Mouse (Mus musculus) kidney, adult 2 months (tissue): ENCODE results near the gene Otop2.

Experiments
- CTCF ChIP-seq: fragments of 200-500 bp; conservative IDR thresholded peaks from 2 replicates; pipeline ENCODE4 v1.5.1; 2011; ENCODE audit warnings: low read depth, mild to moderate bottlenecking, control low read depth, low read length, moderate library complexity, mixed read lengths; ENCODE audit not compliant: insufficient read depth, insufficient read length
- POLR2A ChIP-seq: fragments of 200-500 bp; IDR thresholded peaks from one replicate; pipeline ENCODE4 v1.6.1; 2011; ENCODE audit warnings: low read depth, low read length, control low read depth

- TF ChIP-seq POLR2A (no peak), CTCF (no peak)
Observed at GRCm38 (mm10) chr11:115341866-115342265, 34.9 kb downstream of the Otop2 start.
